ENCODE assay signal across 13 mouse cellular contexts in the genomic region with DNA sequence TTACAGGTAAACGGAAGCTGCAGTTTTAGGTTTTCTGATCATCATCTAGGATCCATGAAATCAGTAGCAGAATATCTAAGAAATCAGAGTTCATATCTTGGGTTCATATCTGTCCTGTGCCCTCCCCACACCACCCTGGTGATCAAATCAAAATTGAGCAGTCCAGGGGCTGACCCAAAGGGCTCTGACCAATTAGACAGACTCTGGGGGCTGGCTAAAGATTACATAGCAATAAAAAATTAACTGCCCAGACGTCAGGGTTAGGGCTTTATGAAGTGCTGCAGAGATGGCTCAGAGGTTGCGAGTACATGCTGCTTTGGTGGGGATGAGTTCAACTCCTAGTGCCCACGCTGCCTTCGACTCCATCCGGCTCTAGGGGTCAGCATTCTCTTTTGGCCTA.
"Had no signal": no experiment of that assay in that cellular context is flagged by ENCODE, and none has a peak within 500 bp of the region (broad histone marks: within the 10 kb centered on the region; RNA-seq: fewer than 3 reads in every experiment).

No protein-coding gene starts in this region.

- ATAC-seq: liver, embryonic 12.5 days; midbrain, embryonic 16.5 days had no signal

- H3K27me3 ChIP-seq: hindbrain, embryonic 15.5 days; limb, embryonic 13.5 days; midbrain, embryonic 12.5 days; neural tube, embryonic 13.5 days; stomach, embryonic 15.5 days had no signal

- DNase-seq: kidney, postnatal 10 days; left cerebral cortex, postnatal 4 days; lung, postnatal 14 days; retina, postnatal 1 day; thymus, adult 2 months; thymus, postnatal 25 days had no signal

- H3K9ac ChIP-seq: hindbrain, embryonic 15.5 days; limb, embryonic 13.5 days; liver, embryonic 12.5 days; midbrain, embryonic 12.5 days; neural tube, embryonic 13.5 days; stomach, embryonic 15.5 days had no signal

- H3K9me3 ChIP-seq: hindbrain, embryonic 15.5 days; limb, embryonic 13.5 days; liver, embryonic 12.5 days; midbrain, embryonic 12.5 days; neural tube, embryonic 13.5 days; stomach, embryonic 15.5 days had no signal

- H3K27ac ChIP-seq: hindbrain, embryonic 15.5 days; limb, embryonic 13.5 days; liver, embryonic 12.5 days; midbrain, embryonic 12.5 days; neural tube, embryonic 13.5 days; stomach, embryonic 15.5 days had no signal

- H3K4me2 ChIP-seq: hindbrain, embryonic 15.5 days; limb, embryonic 13.5 days; liver, embryonic 12.5 days; midbrain, embryonic 12.5 days; neural tube, embryonic 13.5 days; stomach, embryonic 15.5 days had no signal

- H3K4me3 ChIP-seq: hindbrain, embryonic 15.5 days; limb, embryonic 13.5 days; liver, embryonic 12.5 days; midbrain, embryonic 12.5 days; neural tube, embryonic 13.5 days; stomach, embryonic 15.5 days had no signal

- H3K36me3 ChIP-seq: hindbrain, embryonic 15.5 days; limb, embryonic 13.5 days; liver, embryonic 12.5 days; midbrain, embryonic 12.5 days; neural tube, embryonic 13.5 days; stomach, embryonic 15.5 days had no signal
